Mouse (Mus musculus) spleen, postnatal 10 days (tissue): ENCODE measurements at regions not wholly inside any gene's neighbourhood (a gene's known extent, or its start where the extent isn't known, plus 50 kb on each side); places are given as distances from the start of the nearest gene placed in this dataset.
"Not testable (repeated sequence)": the region's sequence is repeated elsewhere in the genome, so short reads cannot be mapped to it uniquely, and the experiment has no call there.

Source experiments
- DNase-seq, 2 experiments: peaks; one replicate each; pipeline ENCODE4 v3.0.0; 2021 to 2022; ENCODE audit warnings: low spot score in 2 of 2

GRCm38 (mm10) chr13:26267501-26267900 lies 502.5 kb downstream of the Hdgfl1 start:
- no peak for DNase-seq

- DNase-seq: no peak
These were observed 534.0 kb downstream of the Hdgfl1 start for GRCm38 (mm10) chr13:26235941-26236340.

- DNase-seq: no peak
These were observed 535.3 kb downstream of the Hdgfl1 start for GRCm38 (mm10) chr13:26234703-26235102.

DNA sequence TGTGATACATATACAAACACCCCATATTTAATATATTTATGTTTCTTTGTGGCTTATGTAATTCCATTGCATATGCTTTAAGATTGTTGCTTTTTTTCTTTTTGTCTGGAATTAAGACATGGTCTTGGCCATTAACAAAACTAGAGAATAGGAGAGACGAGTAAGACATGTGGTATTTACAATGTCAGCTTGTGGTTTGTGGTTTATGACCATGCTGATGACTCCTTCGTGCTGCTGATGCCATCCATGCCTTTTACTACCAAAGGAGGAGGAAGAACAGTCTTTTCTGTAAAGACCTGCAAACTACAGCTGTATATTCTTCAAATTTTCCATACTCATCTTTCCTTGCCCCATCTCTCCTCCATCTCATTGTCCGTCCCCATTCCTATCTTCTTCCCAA lies 552.7 kb downstream of the Hdgfl1 start:
- no peak for DNase-seq

- no peak for DNase-seq
These were observed 553.4 kb downstream of the Hdgfl1 start for GRCm38 (mm10) chr13:26216579-26216978.

DNA sequence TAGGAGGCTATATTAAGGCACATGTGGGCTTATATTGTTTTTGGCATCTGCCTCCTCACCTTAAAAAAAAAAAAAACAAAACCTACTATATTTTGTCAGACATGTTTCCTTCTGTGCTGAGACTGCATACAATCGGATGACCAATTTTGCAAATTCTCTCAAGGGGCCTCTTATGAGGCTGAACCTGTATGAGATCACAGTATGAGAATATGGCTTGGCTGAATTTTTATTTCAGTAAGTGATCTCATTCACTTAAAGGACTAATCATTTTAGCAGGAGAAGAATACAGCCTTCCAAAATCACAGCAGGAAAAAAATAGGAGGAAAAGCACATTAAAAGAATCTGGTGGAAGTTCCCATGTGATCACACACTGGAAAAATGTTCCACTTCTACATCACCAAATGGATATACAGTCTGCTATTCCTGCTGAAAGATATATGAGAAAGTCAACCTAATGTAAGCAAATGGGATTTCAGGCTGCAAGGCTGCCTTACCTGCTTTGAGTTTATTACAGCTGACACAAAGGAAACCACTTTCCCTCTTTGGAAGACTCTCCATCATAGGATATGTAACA lies 564.3 kb downstream of the Hdgfl1 start:
- no peak for DNase-seq

GRCm38 (mm10) chr13:26194646-26195045 lies 575.3 kb downstream of the Hdgfl1 start:
- DNase-seq: no peak

DNA sequence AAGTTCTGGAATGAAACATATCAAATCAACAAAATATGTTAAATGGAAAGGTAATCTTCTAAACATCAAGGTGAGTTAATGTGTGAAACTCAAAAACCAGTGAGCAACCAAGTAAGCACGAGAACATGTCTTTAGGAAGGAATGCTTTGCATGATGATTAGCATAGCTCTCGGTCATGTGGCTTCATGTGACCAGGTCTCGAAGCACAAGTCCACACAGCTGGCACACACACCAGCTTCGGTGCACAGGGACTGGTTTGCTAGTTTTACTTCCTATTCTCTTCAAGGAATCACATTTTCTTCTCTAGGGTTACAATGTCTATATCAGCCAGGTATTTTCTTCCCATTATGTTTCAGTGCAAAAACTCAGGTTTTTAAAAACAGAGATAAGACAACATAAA lies 586.1 kb downstream of the Hdgfl1 start:
- no peak for DNase-seq

- DNase-seq: no peak
These were observed 598.0 kb downstream of the Hdgfl1 start for GRCm38 (mm10) chr13:26171891-26172482.

GRCm38 (mm10) chr13:26169641-26170040 lies 600.3 kb downstream of the Hdgfl1 start:
- no peak for DNase-seq

GRCm38 (mm10) chr13:26158703-26159102 lies 611.3 kb downstream of the Hdgfl1 start:
- DNase-seq: no peak

DNA sequence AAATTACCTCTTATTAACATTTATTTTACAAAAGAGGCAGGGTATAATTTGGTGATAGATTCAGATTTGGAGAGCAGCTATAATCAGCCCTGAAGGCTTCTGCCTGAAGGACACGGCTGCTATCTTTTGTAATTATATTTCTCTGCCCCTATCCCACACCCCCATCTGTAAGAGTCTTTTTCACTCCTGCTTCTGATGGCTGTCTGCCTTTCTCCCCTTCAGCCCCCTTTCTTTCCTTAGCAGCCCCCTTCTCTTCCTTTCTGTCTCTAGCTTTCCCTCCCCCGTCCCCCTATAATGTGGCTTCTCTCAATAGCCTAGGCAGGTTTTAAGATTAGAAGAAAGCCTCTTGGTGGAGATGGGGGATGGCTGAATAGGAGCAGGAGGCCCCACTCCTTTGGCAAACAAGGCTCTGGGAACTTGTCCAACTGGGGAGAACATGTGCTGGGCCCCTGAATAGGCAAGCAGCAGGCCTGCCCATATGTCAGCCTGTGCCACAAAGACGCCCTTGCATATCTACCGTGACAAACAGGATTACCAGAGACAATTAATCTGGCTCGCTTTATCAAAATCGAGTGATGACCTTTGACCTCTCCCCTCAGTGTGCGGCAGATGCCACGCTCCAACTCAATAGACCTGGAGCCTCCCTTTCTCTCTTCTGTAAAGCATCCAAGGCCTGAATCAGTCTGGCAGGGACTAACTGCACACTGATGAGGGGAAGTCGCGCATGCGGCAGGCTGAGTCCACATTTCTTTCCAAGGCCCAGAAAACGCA lies 615.1 kb downstream of the Hdgfl1 start:
- DNase-seq: no peak

DNA sequence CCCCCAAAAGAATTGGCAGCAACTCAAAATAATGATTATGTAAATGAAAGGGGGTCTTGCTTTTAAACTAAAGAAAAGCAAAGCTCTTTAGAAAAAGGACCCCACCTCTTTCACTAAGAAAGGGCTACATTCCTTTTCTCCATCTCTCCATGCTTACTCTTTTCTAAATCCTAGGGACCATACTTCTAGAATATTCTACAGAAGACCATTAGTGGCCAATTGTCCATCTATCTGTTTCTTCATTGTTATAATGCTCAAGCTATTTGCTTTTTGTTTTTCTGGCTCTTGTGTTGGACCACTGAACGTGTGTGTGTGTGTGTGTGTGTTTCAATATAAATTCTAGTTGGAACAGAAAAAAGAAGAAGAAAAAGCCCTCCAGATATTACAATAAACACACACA lies 615.7 kb downstream of the Hdgfl1 start:
- DNase-seq: no peak

DNA sequence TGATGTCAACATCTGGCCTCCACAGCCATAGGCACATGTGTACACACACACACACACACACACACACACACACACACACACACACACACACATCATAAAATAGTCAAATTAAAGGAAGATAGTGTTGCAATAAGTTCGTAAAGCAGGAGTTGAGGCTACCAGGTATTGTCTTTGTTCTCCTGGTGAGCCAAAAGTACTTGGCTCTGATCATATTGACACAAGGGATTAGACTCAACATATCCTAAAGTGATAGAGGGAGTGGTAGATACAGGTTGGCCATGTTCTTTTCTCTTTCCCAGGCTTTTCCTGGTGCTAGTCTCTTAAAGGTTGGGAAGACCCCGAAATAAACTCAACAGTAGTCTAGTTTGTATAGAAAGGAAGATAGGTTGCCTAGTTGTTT lies 616.9 kb downstream of the Hdgfl1 start:
- no peak for DNase-seq

GRCm38 (mm10) chr13:26150426-26150825 lies 619.5 kb downstream of the Hdgfl1 start:
- DNase-seq: no peak

- no peak for DNase-seq
These were observed 627.2 kb downstream of the Hdgfl1 start for GRCm38 (mm10) chr13:26142811-26143210.

DNA sequence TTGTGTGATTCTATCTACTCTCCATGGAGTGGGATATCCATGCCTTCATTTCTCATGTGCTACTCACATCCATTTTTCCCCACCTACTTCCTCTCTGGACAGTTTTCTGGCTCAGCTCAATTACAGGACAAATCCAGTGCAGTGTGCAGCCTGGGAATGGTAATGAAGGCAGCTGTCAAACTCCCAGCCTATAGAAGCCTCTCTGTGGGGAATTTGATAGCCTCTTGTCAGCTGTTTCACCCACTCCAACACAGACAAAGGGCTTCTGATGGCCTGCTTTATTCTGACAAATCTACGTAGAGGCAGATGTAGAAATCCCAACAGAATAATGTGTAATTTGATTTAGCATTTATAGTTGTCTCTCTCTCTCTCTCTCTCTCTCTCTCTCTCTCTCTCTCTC lies 650.6 kb downstream of the Hdgfl1 start:
- no peak for DNase-seq

GRCm38 (mm10) chr13:26114136-26114535 lies 655.8 kb downstream of the Hdgfl1 start:
- DNase-seq: no peak

GRCm38 (mm10) chr13:26113723-26114122 lies 656.2 kb downstream of the Hdgfl1 start:
- DNase-seq: not testable (repeated sequence)

DNA sequence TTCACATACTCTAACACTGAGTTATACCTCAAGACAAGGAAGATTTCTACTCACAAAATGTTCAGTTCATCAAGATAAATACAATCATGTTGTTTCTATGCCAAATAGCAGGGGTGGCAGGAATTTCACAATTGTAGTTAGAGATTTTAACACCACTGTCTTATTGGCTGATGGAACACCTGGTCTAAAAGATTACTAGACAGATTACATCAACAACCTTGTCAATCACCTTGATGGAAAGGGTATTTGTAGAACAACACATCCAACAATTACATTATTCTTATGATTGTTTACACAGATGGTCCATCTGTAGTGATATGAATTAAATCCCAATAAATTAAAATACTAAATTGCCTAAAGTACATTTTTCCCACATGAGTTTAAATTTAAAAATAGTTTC lies 657.4 kb downstream of the Hdgfl1 start:
- no peak for DNase-seq

DNA sequence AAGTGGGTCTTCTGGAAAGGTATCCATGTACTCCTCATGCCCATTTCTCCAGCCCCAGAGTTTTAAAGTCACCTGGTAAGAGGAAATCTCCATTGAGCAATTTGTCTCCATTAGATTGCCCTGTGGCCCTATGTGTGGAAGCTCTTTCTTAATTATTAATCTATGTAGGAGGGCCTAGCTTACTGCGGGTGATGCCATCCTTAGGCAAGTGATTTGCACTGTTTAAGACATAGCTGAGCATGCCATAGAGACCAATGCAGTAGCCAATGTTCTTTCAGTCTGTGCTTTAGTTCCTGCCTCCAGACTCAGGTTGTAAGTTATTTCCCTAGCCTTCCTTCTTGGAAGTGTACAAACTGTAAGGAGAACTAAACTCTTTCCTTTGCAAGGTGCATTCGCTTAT lies 661.0 kb downstream of the Hdgfl1 start:
- no peak for DNase-seq

DNA sequence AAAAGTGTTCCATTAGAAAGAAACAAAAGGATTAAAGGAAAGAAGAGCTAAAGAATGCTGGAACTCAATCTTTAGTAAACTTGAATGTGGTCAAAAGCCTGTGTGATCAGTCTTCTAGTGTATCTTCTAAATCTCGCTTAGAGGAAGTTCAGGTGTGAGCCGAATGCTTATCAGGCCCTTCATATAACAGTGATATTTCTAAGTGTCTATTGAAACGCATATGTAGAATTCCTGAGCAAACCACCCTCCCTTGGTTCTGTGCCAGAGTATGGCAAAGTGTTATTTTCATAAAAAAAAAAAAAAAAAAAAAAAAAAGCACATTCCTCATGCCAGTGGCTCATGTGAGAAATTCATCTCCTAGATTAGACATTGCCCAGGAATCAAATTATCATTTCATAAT lies 681.2 kb downstream of the Hdgfl1 start:
- DNase-seq: no peak

DNA sequence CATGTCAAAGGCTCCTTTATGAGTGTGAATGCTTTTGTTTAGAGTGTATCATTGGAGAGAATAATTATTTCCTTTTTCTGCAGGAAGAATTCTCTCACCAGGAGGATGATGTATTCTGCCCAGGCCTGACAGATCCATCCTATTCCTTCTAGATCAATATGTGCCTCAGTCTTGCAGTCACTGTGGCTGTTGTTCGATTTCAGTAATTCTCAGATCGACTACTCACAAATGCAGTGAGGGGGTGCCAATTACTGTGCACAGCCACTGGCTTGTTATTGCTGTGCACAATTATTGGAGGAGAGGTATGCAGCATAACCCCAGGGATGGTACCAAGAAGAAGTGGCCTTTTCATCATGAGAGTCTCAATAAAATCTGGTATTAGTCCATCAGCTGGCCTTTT lies 689.2 kb downstream of the Hdgfl1 start:
- no peak for DNase-seq
